In the genomic region with DNA sequence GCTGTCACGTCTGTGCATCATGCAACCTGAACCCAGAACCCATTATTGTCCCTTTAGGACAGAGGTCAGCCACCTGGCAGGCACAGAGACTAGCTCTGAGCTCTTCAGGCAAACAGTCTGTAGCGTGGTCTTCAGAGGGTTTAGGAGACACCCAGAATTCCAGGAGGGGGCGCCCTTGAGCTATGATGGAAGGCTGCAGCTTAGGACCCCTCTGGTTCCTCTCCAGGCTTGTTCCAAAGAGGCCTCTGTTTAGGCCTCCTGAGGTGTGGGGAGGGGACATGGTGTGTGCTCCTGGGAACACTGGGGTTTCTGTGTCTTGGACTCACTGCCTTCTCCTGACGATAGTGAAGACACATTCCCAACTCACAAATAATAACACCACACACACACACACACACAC, we compare ENCODE assay signal across 9 mouse cellular contexts. TPM values are rescaled to one million over a fixed set of nuclear protein-coding genes. Genes with fewer than 3 reads are reported as not detected.
DNase-seq lines count a peak whose midpoint lies in the region; ATAC-seq and TF ChIP-seq lines count a peak whose summit lies in the region.
"Had no signal": no experiment of that assay in that cellular context is flagged by ENCODE, and none has a peak within 500 bp of the region (broad histone marks: within the 10 kb centered on the region; RNA-seq: fewer than 3 reads in every experiment).

No protein-coding gene starts in this region.

- H3K9ac ChIP-seq in liver, embryonic 12.5 days, result no peak overlapping the region
- H3K9ac ChIP-seq in kidney, embryonic 15.5 days, result no peak overlapping the region
- no peak overlapping the region for H3K9ac ChIP-seq in liver, postnatal 0 days (replicated peaks)
- H3K9ac ChIP-seq: limb, embryonic 15.5 days had no signal

- TF ChIP-seq EP300 in liver, postnatal 0 days (IDR thresholded peaks at IDR 0.05; ENCODE audit: low read depth), result no peak

- H3K9me3 ChIP-seq in liver, embryonic 12.5 days (replicated peaks), result no peaks in the 10 kb centered on the region
- no peaks in the 10 kb centered on the region for H3K9me3 ChIP-seq in kidney, embryonic 15.5 days (replicated peaks)
- H3K9me3 ChIP-seq in liver, postnatal 0 days (ENCODE audit: low read length), result no peaks in the 10 kb centered on the region
- H3K9me3 ChIP-seq: limb, embryonic 15.5 days had no signal

- peak; percentile 69 for TF ChIP-seq CTCF in liver, postnatal 0 days (IDR thresholded peaks at IDR 0.05; ENCODE audit: low read depth)

- no peak overlapping the region for H3K4me2 ChIP-seq in liver, embryonic 12.5 days
- no peak overlapping the region for H3K4me2 ChIP-seq in kidney, embryonic 15.5 days
- no peak overlapping the region for H3K4me2 ChIP-seq in liver, postnatal 0 days (ENCODE audit: low read depth, low read length)
- H3K4me2 ChIP-seq: limb, embryonic 15.5 days had no signal

- WGBS in liver, embryonic 12.5 days (ENCODE audit: insufficient replicate concordance), result 26% methylated on average over 4 of the region's 4 CpGs
- WGBS in kidney, embryonic 15.5 days, result 37% methylated on average over 4 of the region's 4 CpGs
- WGBS in liver, postnatal 0 days (ENCODE audit: insufficient replicate concordance), result 32% methylated on average over 4 of the region's 4 CpGs

- no peak overlapping the region for H3K27ac ChIP-seq in liver, embryonic 12.5 days
- no peak overlapping the region for H3K27ac ChIP-seq in kidney, embryonic 15.5 days
- no peak overlapping the region for H3K27ac ChIP-seq in liver, postnatal 0 days (ENCODE audit: low read depth)
- H3K27ac ChIP-seq: limb, embryonic 15.5 days had no signal

- peaks cover 8% of the 10 kb centered on the region for H3K27me3 ChIP-seq in liver, embryonic 12.5 days (replicated peaks)
- H3K27me3 ChIP-seq in kidney, embryonic 15.5 days, result peaks cover 14% of the 10 kb centered on the region; the same call in 1 of the 2 replicates
- H3K27me3 ChIP-seq in liver, postnatal 0 days (ENCODE audit: insufficient read depth, low read length), result no peaks in the 10 kb centered on the region

- no peak; the same call in 1 of the 2 replicates for ATAC-seq in liver, embryonic 12.5 days
- peak; percentile 81 for ATAC-seq in common myeloid progenitor, adult 5-6 weeks (replicated peaks; ENCODE audit: low read depth, poor library complexity, severe bottlenecking)
- peak; percentile 60 for ATAC-seq in granulocyte monocyte progenitor cell, adult 5-6 weeks (replicated peaks; ENCODE audit: poor library complexity, severe bottlenecking)
- peak; percentile 80 for ATAC-seq in kidney, embryonic 15.5 days (replicated peaks; ENCODE audit: low FRiP score)
- no peak for ATAC-seq in liver, postnatal 0 days

- peak; percentile 74 for DNase-seq in liver
- DNase-seq in liver, postnatal 0 days, result peak; percentile 70
- DNase-seq in ovary, postnatal 10 days (ENCODE audit: low spot score), result peak; percentile 50
- DNase-seq in urinary bladder, adult 2 months (ENCODE audit: low spot score), result peak; percentile 50

- no peak overlapping the region for H3K4me3 ChIP-seq in liver, embryonic 12.5 days
- no peak overlapping the region for H3K4me3 ChIP-seq in kidney, embryonic 15.5 days (replicated peaks)
- no peak overlapping the region for H3K4me3 ChIP-seq in liver, postnatal 0 days (ENCODE audit: low read depth, low read length)
- H3K4me3 ChIP-seq: limb, embryonic 15.5 days had no signal

- no peaks in the 10 kb centered on the region for H3K36me3 ChIP-seq in liver, embryonic 12.5 days
- H3K36me3 ChIP-seq in kidney, embryonic 15.5 days, result no peaks in the 10 kb centered on the region
- no peaks in the 10 kb centered on the region for H3K36me3 ChIP-seq in liver, postnatal 0 days (replicated peaks; ENCODE audit: insufficient read depth, low read length)
- H3K36me3 ChIP-seq: limb, embryonic 15.5 days had no signal

- no peaks in the 10 kb centered on the region for H3K4me1 ChIP-seq in liver, embryonic 12.5 days
- H3K4me1 ChIP-seq in kidney, embryonic 15.5 days, result peaks cover 21% of the 10 kb centered on the region
- H3K4me1 ChIP-seq in liver, postnatal 0 days (ENCODE audit: insufficient read depth), result no peaks in the 10 kb centered on the region
- H3K4me1 ChIP-seq: limb, embryonic 15.5 days had no signal

RNA-seq across cellular contexts. Expression of a gene that starts 20.4 kb away (rescaled TPM):
- 2.8 and 4.0 TPM in 2 replicates for polyA plus RNA-seq in liver, embryonic 12.5 days (2016; fragmentation: Nextera tagmentation; extraction: Ambion mirVana)
- total RNA-seq in common myeloid progenitor, adult 5-6 weeks (2017), result under 0.01 and 0.29 TPM in 2 replicates
- not detected in 2 replicates for total RNA-seq in granulocyte monocyte progenitor cell, adult 5-6 weeks (2014; fragmentation: Nextera tagmentation)
- total RNA-seq in granulocyte monocyte progenitor cell, adult 5-6 weeks (2017), result 0.04 and 0.05 TPM in 2 replicates
- 37.0 and 39.5 TPM in 2 replicates for polyA plus RNA-seq in kidney, embryonic 15.5 days (2015; fragmentation: Nextera tagmentation; extraction: Ambion mirVana)
- 0.99 and 1.1 TPM in 2 replicates for polyA plus RNA-seq in liver, postnatal 0 days (2015; fragmentation: Nextera tagmentation; extraction: Ambion mirVana)
- polyA plus RNA-seq in urinary bladder, adult 2 months (2012; rRNA removed), result 14.3 and 26.0 TPM in 2 replicates

RNA-seq across cellular contexts. Expression of a gene that starts 50.5 kb away (rescaled TPM):
- 0.23 and 0.49 TPM in 2 replicates for polyA plus RNA-seq in liver, embryonic 12.5 days (2016; fragmentation: Nextera tagmentation; extraction: Ambion mirVana)
- total RNA-seq in common myeloid progenitor, adult 5-6 weeks (2017), result 13.2 and 16.1 TPM in 2 replicates
- 30.9 and 34.8 TPM in 2 replicates for total RNA-seq in granulocyte monocyte progenitor cell, adult 5-6 weeks (2014; fragmentation: Nextera tagmentation)
- total RNA-seq in granulocyte monocyte progenitor cell, adult 5-6 weeks (2017), result 19.3 and 23.4 TPM in 2 replicates
- polyA plus RNA-seq in kidney, embryonic 15.5 days (2015; fragmentation: Nextera tagmentation; extraction: Ambion mirVana), result 0.90 and 1.1 TPM in 2 replicates
- 0.15 and 0.28 TPM in 2 replicates for polyA plus RNA-seq in liver, postnatal 0 days (2015; fragmentation: Nextera tagmentation; extraction: Ambion mirVana)
- polyA plus RNA-seq in urinary bladder, adult 2 months (2012; rRNA removed), result 0.74 and 1.3 TPM in 2 replicates

Comparison
In these comparisons a context has a peak if more than half of its experiments do, and no peak if none do; other contexts are left out.
1. ATAC-seq: peak in common myeloid progenitor, adult 5-6 weeks (single experiment), granulocyte monocyte progenitor cell, adult 5-6 weeks (single experiment) and kidney, embryonic 15.5 days (single experiment); none in liver, embryonic 12.5 days (single experiment) and liver, postnatal 0 days (single experiment).
2. Peak in every context shown above with its lines, with median percentiles within 50 percentile points of each other: DNase-seq.